9 mouse cellular contexts compared by ENCODE assay signal in the genomic region with DNA sequence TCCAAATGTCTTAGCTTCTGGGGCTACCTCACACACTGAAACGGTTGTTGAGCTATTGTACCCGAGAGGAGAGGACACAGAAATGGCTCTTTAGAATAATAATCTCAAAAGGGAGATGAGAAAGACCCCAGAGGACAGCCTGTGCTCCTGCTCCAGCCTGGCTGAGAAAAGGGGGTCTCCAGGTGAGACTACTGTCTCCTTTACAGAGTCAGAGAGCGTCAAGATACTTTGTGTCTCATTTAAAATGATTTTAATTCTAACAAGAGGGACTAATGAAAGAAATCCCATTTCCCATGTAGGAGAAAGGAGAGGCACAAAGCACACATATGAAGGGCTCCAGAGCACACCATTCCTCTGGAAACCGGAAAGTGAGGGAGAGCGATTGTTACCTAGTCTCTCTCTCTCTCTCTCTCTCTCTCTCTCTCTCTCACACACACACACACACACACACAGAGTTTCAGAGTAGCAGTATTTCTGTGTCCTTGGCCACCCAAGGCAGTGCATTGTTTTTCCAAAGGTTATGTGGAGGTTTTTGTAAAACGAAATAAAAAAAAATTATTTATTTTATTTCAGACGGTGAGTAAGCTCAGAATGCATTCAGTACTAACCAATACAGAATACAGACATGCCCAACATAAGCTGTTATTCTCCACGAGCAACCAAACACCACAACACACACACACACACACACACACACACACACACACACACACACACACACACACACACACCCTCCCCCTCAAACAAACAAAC.
DNase-seq lines count a peak whose midpoint lies in the region; ATAC-seq lines count a peak whose summit lies in the region.
"Had no signal": no experiment of that assay in that cellular context is flagged by ENCODE, and none has a peak within 500 bp of the region (broad histone marks: within the 10 kb centered on the region; RNA-seq: fewer than 3 reads in every experiment).

No protein-coding gene starts in this region.

- peak overlapping the region; percentile 44 for H3K4me3 ChIP-seq in embryonic facial prominence, embryonic 13.5 days
- H3K4me3 ChIP-seq in hindbrain, embryonic 11.5 days (ENCODE audit: low read depth, low read length), result peak overlapping the region; percentile 41
- H3K4me3 ChIP-seq in midbrain, embryonic 15.5 days, result peak overlapping the region; percentile 37

- WGBS in embryonic facial prominence, embryonic 13.5 days, result 29% methylated on average over 8 of the region's 8 CpGs
- WGBS in hindbrain, embryonic 11.5 days, result 25% methylated on average over 8 of the region's 8 CpGs
- WGBS in midbrain, embryonic 15.5 days, result 5% methylated on average over 8 of the region's 8 CpGs

- H3K9ac ChIP-seq in embryonic facial prominence, embryonic 13.5 days, result peak overlapping the region; percentile 70
- H3K9ac ChIP-seq in hindbrain, embryonic 11.5 days (ENCODE audit: low read depth, low read length), result peak overlapping the region; percentile 85
- peak overlapping the region; percentile 64 for H3K9ac ChIP-seq in midbrain, embryonic 15.5 days

- no peaks in the 10 kb centered on the region for H3K9me3 ChIP-seq in embryonic facial prominence, embryonic 13.5 days
- H3K9me3 ChIP-seq in hindbrain, embryonic 11.5 days (ENCODE audit: control insufficient read depth, low read length), result no peaks in the 10 kb centered on the region
- H3K9me3 ChIP-seq in midbrain, embryonic 15.5 days, result no peaks in the 10 kb centered on the region

- peak; percentile 6 for DNase-seq in kidney, postnatal 14 days
- DNase-seq in kidney, adult 18-20 months, result no peak
- DNase-seq in hindbrain, embryonic 11.5 days (ENCODE audit: low spot score), result peak; percentile 47
- no peak for DNase-seq in spleen, adult 18-20 months
- no peak for DNase-seq in thymus, postnatal 25 days
- no peak for DNase-seq in urinary bladder, adult 18-20 months (ENCODE audit: low spot score in 2 of 2)
- DNase-seq: lung, postnatal 4 days had no signal

- peak overlapping the region; percentile 92 for H3K27ac ChIP-seq in embryonic facial prominence, embryonic 13.5 days
- peak overlapping the region; percentile 99 for H3K27ac ChIP-seq in hindbrain, embryonic 11.5 days (ENCODE audit: low read depth, low read length)
- H3K27ac ChIP-seq in midbrain, embryonic 15.5 days, result peak overlapping the region; percentile 99

- peaks cover 47% of the 10 kb centered on the region for H3K4me1 ChIP-seq in embryonic facial prominence, embryonic 13.5 days
- 0 out of 2 replicates have a peak, but pooled peaks cover 6% of the 10 kb centered on the region for H3K4me1 ChIP-seq in hindbrain, embryonic 11.5 days (replicated peaks; ENCODE audit: control insufficient read depth, insufficient read depth, low read length)
- H3K4me1 ChIP-seq in midbrain, embryonic 15.5 days, result peaks cover 52% of the 10 kb centered on the region

- H3K36me3 ChIP-seq in embryonic facial prominence, embryonic 13.5 days, result no peaks in the 10 kb centered on the region
- H3K36me3 ChIP-seq in hindbrain, embryonic 11.5 days (ENCODE audit: control insufficient read depth, insufficient read depth, low read length), result no peaks in the 10 kb centered on the region
- no peaks in the 10 kb centered on the region for H3K36me3 ChIP-seq in midbrain, embryonic 15.5 days (replicated peaks)

- 0 out of 2 replicates have a peak, but pooled peaks have one; percentile 48 for ATAC-seq in embryonic facial prominence, embryonic 13.5 days (ENCODE audit: insufficient number of reproducible peaks, insufficient read depth, low FRiP score, low TSS enrichment, low read depth)
- ATAC-seq in hindbrain, embryonic 11.5 days (ENCODE audit: low FRiP score), result no peak
- ATAC-seq in midbrain, embryonic 15.5 days (replicated peaks), result peak; percentile 44

- no peaks in the 10 kb centered on the region for H3K27me3 ChIP-seq in embryonic facial prominence, embryonic 13.5 days
- no peaks in the 10 kb centered on the region for H3K27me3 ChIP-seq in hindbrain, embryonic 11.5 days (ENCODE audit: control insufficient read depth, insufficient read depth, low read length)
- no peaks in the 10 kb centered on the region for H3K27me3 ChIP-seq in midbrain, embryonic 15.5 days (replicated peaks)

- H3K4me2 ChIP-seq in embryonic facial prominence, embryonic 13.5 days, result peak overlapping the region; percentile 76
- peak overlapping the region; percentile 68 for H3K4me2 ChIP-seq in hindbrain, embryonic 11.5 days (replicated peaks; ENCODE audit: low read depth, low read length)
- H3K4me2 ChIP-seq in midbrain, embryonic 15.5 days, result peak overlapping the region; percentile 60

Comparison
In these comparisons a context has a peak if more than half of its experiments do, and no peak if none do; other contexts are left out.
1. DNase-seq: peak in kidney, postnatal 14 days (single experiment) and hindbrain, embryonic 11.5 days (single experiment); none in kidney, adult 18-20 months (single experiment), spleen, adult 18-20 months (0 of 2), thymus, postnatal 25 days (single experiment) and urinary bladder, adult 18-20 months (0 of 2).
2. Peak in every context shown above with its lines, with median percentiles within 50 percentile points of each other: H3K27ac ChIP-seq, H3K4me2 ChIP-seq, H3K4me3 ChIP-seq and H3K9ac ChIP-seq.